Mouse (Mus musculus): ENCODE data around the gene Foxa2.

GRCm38 (mm10) chr2:148024268-148024935 is 22.4 kb downstream of the Foxa2 start:
- TF ChIP-seq CTCF (IDR thresholded peaks at IDR 0.05; ENCODE audit: low read depth, low read length) (no peak), EP300 (IDR thresholded peaks at IDR 0.05; ENCODE audit: insufficient read depth, low read depth, low read length) (no peak)
